In the genomic region with DNA sequence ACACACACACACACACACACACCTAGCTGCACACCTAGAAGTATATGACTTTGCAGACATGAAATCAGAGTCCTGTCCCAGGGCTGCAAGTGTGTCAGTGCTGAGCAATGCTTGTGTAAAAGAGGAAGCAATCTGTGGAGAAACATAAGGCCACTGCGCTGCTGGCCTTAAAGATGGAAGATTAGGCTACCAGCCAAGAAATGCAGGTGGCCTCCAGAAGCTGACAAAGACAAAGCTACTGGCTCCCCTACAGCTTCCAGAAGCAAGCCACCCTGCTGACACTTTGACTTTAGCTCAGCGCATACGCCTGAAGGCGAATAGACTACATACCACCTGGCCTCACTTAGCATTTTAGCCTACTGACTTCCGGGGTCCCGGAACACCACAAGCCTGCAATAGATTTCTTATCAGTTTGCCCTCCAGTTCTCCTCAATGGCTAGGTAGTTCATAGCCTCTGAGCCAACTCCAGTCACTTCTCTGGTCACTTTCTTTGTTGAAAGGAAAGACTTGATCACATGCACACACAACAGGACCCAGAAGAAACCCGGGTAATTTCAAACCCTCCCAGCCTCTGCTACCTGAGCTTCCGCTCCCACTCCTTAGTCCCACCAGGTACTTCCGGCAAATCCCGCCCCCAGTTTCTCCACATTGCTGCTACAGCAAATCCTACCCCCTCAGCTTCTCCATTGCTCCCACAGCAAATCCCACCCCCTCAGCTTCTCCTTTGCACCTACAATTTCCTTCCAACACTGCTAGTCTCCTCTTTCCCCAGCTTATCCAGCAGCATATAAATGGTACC, we compare ENCODE assay signal across 9 mouse cellular contexts. TPM values are rescaled to one million over a fixed set of nuclear protein-coding genes. Genes with fewer than 3 reads are reported as not detected.
DNase-seq lines count a peak whose midpoint lies in the region; ATAC-seq lines count a peak whose summit lies in the region.
"Had no signal": no experiment of that assay in that cellular context is flagged by ENCODE, and none has a peak within 500 bp of the region (broad histone marks: within the 10 kb centered on the region; RNA-seq: fewer than 3 reads in every experiment).

No protein-coding gene starts in this region.

- no peaks in the 10 kb centered on the region for H3K9me3 ChIP-seq in lung, embryonic 16.5 days (ENCODE audit: control insufficient read depth, low read length)
- H3K9me3 ChIP-seq: lung, embryonic 15.5 days had no signal

- H3K4me2 ChIP-seq in lung, embryonic 16.5 days (ENCODE audit: low read depth, low read length) = no peak overlapping the region
- H3K4me2 ChIP-seq: lung, embryonic 15.5 days had no signal

- no peaks in the 10 kb centered on the region for H3K27me3 ChIP-seq in lung, embryonic 16.5 days (ENCODE audit: control insufficient read depth, insufficient read depth, low read depth, low read length)
- H3K27me3 ChIP-seq: lung, embryonic 15.5 days had no signal

- peak; percentile 36; the same call in 1 of the 2 replicates for ATAC-seq in lung, embryonic 16.5 days (ENCODE audit: low read depth)
- peak; percentile 93 for ATAC-seq in megakaryocyte-erythroid progenitor cell, adult 5-6 weeks (replicated peaks; ENCODE audit: low FRiP score, low TSS enrichment, poor library complexity, severe bottlenecking)

- no peaks in the 10 kb centered on the region for H3K36me3 ChIP-seq in lung, embryonic 16.5 days (ENCODE audit: control insufficient read depth, insufficient read depth, low read length)
- H3K36me3 ChIP-seq: lung, embryonic 15.5 days had no signal

- H3K9ac ChIP-seq in lung, embryonic 16.5 days (ENCODE audit: low read length) = no peak overlapping the region
- H3K9ac ChIP-seq: lung, embryonic 15.5 days had no signal

- 36% methylated on average over 10 of the region's 10 CpGs for WGBS in lung, embryonic 16.5 days

- H3K4me1 ChIP-seq in lung, embryonic 16.5 days (replicated peaks; ENCODE audit: control insufficient read depth, insufficient read depth, low read length) = no peaks in the 10 kb centered on the region
- H3K4me1 ChIP-seq: lung, embryonic 15.5 days had no signal

- peak; percentile 28 for DNase-seq in cerebellum, adult 11 months
- no peak for DNase-seq in cerebellum, postnatal 4 days (ENCODE audit: low spot score in 2 of 2)
- no peak for DNase-seq in lung, postnatal 14 days
- peak; percentile 30 to 38 for DNase-seq in cerebellum, postnatal 36 days
- DNase-seq in embryo, embryonic 10 days (ENCODE audit: low spot score) = no peak
- DNase-seq in ovary, adult 18-20 months (ENCODE audit: low spot score) = no peak

- H3K27ac ChIP-seq in lung, embryonic 16.5 days (ENCODE audit: low read length) = no peak overlapping the region
- H3K27ac ChIP-seq: lung, embryonic 15.5 days had no signal

- no peak overlapping the region for H3K4me3 ChIP-seq in lung, embryonic 16.5 days (ENCODE audit: low read length)
- H3K4me3 ChIP-seq: lung, embryonic 15.5 days had no signal

RNA-seq across cellular contexts. Expression of a gene that starts 23.0 kb away (rescaled TPM):
- polyA plus RNA-seq in lung, embryonic 16.5 days (2015; fragmentation: Nextera tagmentation; extraction: Ambion mirVana) = 124 and 144 TPM in 2 replicates
- 58.2 and 67.8 TPM in 2 replicates for total RNA-seq in megakaryocyte-erythroid progenitor cell, adult 5-6 weeks (2014; fragmentation: Nextera tagmentation)
- 89.5 and 117 TPM in 2 replicates for total RNA-seq in megakaryocyte-erythroid progenitor cell, adult 5-6 weeks (2017)

RNA-seq across cellular contexts. Expression of a gene that starts 31.2 kb away (rescaled TPM):
- polyA plus RNA-seq in lung, embryonic 16.5 days (2015; fragmentation: Nextera tagmentation; extraction: Ambion mirVana) = 37.7 and 38.3 TPM in 2 replicates
- total RNA-seq in megakaryocyte-erythroid progenitor cell, adult 5-6 weeks (2014; fragmentation: Nextera tagmentation) = 39.3 and 42.0 TPM in 2 replicates
- total RNA-seq in megakaryocyte-erythroid progenitor cell, adult 5-6 weeks (2017) = 12.2 and 13.4 TPM in 2 replicates

Comparison
In these comparisons a context has a peak if more than half of its experiments do, and no peak if none do; other contexts are left out.
1. DNase-seq: peak in cerebellum, adult 11 months (single experiment) and cerebellum, postnatal 36 days (2 of 2); none in cerebellum, postnatal 4 days (0 of 2), lung, postnatal 14 days (single experiment), embryo, embryonic 10 days (single experiment) and ovary, adult 18-20 months (single experiment).